Mouse (Mus musculus): ENCODE measurements at regions not wholly inside any gene's neighbourhood (a gene's known extent, or its start where the extent isn't known, plus 50 kb on each side); places are given as distances from the start of the nearest gene placed in this dataset.

GRCm38 (mm10) chr4:7112159-7112558 lies 1126.7 kb downstream of the Car8 start:
- TF ChIP-seq CTCF (IDR thresholded peaks at IDR 0.05; ENCODE audit: borderline replicate concordance, insufficient read depth, low read length), result no peak
- TF ChIP-seq POLR2A (IDR thresholded peaks at IDR 0.05; ENCODE audit: low read depth, low read length), result no peak
